Mouse (Mus musculus) hindbrain, embryonic 11.5 days (tissue): ENCODE data around the gene Hephl1. TPM values are rescaled to one million over a fixed set of nuclear protein-coding genes. Genes with fewer than 3 reads are reported as not detected.

Source experiments
- ATAC-seq: fragments of 200-750 bp; cut with Nextera tagmentation; 2 replicates; pipeline ENCODE4 v1.8.0; 2017; ENCODE audit warnings: mild to moderate bottlenecking, moderate TSS enrichment, moderate library complexity; ENCODE audit not compliant: low FRiP score
- DNase-seq: peaks from one replicate; pipeline ENCODE4 v3.0.0-alpha.2; 2015; ENCODE audit warnings: low spot score
- H3K27ac ChIP-seq: fragments of 300-500 bp; sonication (generic); 2 replicates; pipeline ENCODE4 v1.5.1; 2014; ENCODE audit warnings: mild to moderate bottlenecking, low read depth, low read length
- H3K27me3 ChIP-seq: fragments of 300-500 bp; sonication (generic); 2 replicates; pipeline ENCODE4 v1.6.1; 2014; ENCODE audit warnings: mild to moderate bottlenecking, low read length, moderate library complexity, mixed read lengths; ENCODE audit not compliant: control insufficient read depth, insufficient read depth
- H3K36me3 ChIP-seq: fragments of 300-500 bp; sonication (generic); 2 replicates; pipeline ENCODE4 v1.6.1; 2014; ENCODE audit warnings: mild to moderate bottlenecking, low read length, moderate library complexity, mixed read lengths; ENCODE audit not compliant: control insufficient read depth, insufficient read depth
- H3K4me1 ChIP-seq: fragments of 300-500 bp; sonication (generic); replicated peaks from 2 replicates; pipeline ENCODE4 v1.6.1; 2014; ENCODE audit warnings: low read length, mixed read lengths; ENCODE audit not compliant: control insufficient read depth, insufficient read depth
- H3K4me2 ChIP-seq: fragments of 300-500 bp; sonication (generic); replicated peaks from 2 replicates; pipeline ENCODE4 v1.6.1; 2014; ENCODE audit warnings: mild to moderate bottlenecking, low read depth, low read length
- H3K4me3 ChIP-seq: fragments of 300-500 bp; sonication (generic); 2 replicates; pipeline ENCODE4 v1.5.1; 2014; ENCODE audit warnings: low read depth, low read length
- H3K9ac ChIP-seq: fragments of 300-500 bp; sonication (generic); 2 replicates; pipeline ENCODE4 v1.6.1; 2014; ENCODE audit warnings: low read depth, low read length
- H3K9me3 ChIP-seq: fragments of 300-500 bp; sonication (generic); 2 replicates; pipeline ENCODE4 v1.6.1; 2016; ENCODE audit warnings: low read length; ENCODE audit not compliant: control insufficient read depth
- WGBS: fragments of 180-500 bp; shearing (Covaris S2); extraction: QIAGEN DNeasy Blood & Tissue Kit; methylation state at CpG from one replicate; pipeline ENCODE4 v1.1.7; 2014; 5-methylcytosine and 5-hydroxymethylcytosine counted together
- polyA plus RNA-seq: library from polyadenylated mRNA; unstranded; fragments of >200 nt; fragmentation: Nextera tagmentation; extraction: Ambion mirVana; gene quantifications from 2 replicates; pipeline ENCODE4 v1.2.1, GENCODE M21; 2014

Gene Hephl1
- polyA plus RNA-seq, 1 experiment from 2014 or later, result not detected

DNA sequence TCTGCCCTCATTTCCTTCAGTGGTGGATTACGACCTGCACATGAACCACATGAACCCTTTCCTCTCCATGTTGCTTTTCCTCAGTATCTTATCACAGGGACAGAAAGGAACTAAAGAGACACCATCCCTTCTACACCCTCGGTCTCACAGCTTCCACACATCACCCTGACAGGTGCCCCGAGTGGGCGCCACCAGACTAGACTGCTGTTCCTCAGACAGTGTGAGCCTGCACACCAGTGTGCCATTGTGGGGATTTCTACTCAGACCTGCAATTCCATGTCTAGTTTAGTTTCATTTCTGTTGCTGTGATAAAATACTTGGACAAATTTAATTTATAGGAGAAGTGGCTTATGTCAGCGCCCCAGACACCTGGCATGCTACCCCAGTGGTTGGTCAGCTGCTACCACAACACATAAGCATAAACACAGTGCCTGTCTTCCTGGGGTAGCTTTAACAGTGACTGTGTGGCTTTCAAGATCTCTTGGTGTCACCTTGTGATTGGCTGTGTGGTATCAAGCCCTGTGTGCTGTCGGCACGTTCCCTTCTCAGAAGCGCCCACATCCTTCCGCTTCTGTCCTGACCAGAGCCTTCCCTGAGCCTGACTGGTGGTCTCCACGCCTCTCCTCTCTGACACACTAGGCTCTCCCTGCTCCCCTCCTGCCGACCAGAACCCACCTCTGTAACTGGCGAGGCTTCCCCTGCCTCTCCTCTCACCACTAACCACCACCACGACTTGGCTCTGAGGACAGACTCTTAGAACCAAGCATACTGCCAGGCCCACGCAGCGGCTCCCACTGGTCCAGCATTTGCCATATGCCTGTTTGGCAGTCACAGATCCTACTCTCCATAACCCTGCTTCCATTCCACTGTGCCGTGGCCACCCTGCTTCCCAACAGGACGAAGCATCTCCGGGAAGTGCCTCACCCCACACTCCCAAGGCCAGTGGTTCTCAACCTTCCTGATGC lies 93.8 kb downstream of the Hephl1 start:
- Histone ChIP-seq H3K4me3 (no peak overlapping the region), H3K4me2 (no peak overlapping the region), H3K27ac (no peak overlapping the region), H3K27me3 (no peaks in the 10 kb centered on the region), H3K36me3 (no peaks in the 10 kb centered on the region; the same call in 1 of the 2 replicates), H3K4me1 (no peaks in the 10 kb centered on the region), H3K9me3 (no peaks in the 10 kb centered on the region), H3K9ac (no peak overlapping the region)
- WGBS, result 93% methylated on average over 18 of the region's 18 CpGs
- ATAC-seq (no peak), DNase-seq (no peak)

DNA sequence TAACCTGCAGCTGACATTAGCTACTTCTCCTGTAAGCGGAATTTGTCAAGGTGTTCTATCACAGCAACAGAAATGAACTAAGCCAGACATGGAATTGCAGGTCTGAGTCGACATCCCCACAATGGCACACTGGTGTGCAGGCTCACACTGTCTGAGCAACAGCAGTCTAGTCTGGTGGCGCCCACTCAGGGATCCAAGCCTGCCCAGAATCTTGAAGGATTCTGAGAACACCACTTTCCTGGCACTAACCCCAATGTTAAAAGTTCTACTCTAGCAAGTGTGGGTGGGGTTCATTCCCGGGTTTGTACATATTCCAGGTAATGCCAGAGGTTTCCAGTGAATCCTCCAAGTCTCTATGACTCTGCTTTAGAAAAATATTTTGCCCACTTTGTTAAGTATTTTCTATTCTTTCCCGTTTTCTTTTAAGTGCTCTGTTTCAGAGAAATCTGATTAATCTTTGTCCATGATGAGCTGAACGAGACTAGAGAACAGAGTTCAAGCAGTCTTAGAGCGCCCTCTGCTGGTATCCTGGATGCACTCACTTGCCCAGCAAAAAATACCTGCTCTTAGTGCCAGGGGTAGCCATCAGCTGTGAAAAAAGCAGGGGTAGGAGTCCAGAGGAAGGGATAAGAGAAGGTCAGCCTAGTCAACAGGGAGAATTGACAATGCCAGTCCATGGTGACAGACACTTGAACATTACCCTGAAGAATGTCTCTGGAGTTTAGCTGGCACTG lies 96.5 kb downstream of the Hephl1 start:
- ATAC-seq (peak; percentile 63), DNase-seq (peak; percentile 89)
- no peak overlapping the region for H3K9ac ChIP-seq
- no peaks in the 10 kb centered on the region for H3K4me1 ChIP-seq
- H3K27me3 ChIP-seq, result no peaks in the 10 kb centered on the region
- H3K27ac ChIP-seq, result no peak overlapping the region
- no peaks in the 10 kb centered on the region; the same call in 1 of the 2 replicates for H3K36me3 ChIP-seq
- 58% methylated on average over 7 of the region's 7 CpGs for WGBS
- H3K4me3 ChIP-seq, result no peak overlapping the region
- no peak overlapping the region for H3K4me2 ChIP-seq
- H3K9me3 ChIP-seq, result no peaks in the 10 kb centered on the region

GRCm38 (mm10) chr9:15007566-15007965 lies 104.3 kb downstream of the Hephl1 start:
- DNase-seq, result no peak
- ATAC-seq, result no peak
- 0 out of 2 replicates have a peak, but pooled peaks cover 3% of the 10 kb centered on the region for H3K36me3 ChIP-seq
- no peak overlapping the region for H3K4me3 ChIP-seq
- no peak overlapping the region for H3K4me2 ChIP-seq
- no peak overlapping the region for H3K27ac ChIP-seq
- 83% methylated on average over 14 of the region's 14 CpGs for WGBS
- peaks cover 3% of the 10 kb centered on the region for H3K4me1 ChIP-seq
- no peaks in the 10 kb centered on the region for H3K27me3 ChIP-seq
- H3K9me3 ChIP-seq, result no peaks in the 10 kb centered on the region
- no peak overlapping the region for H3K9ac ChIP-seq

DNA sequence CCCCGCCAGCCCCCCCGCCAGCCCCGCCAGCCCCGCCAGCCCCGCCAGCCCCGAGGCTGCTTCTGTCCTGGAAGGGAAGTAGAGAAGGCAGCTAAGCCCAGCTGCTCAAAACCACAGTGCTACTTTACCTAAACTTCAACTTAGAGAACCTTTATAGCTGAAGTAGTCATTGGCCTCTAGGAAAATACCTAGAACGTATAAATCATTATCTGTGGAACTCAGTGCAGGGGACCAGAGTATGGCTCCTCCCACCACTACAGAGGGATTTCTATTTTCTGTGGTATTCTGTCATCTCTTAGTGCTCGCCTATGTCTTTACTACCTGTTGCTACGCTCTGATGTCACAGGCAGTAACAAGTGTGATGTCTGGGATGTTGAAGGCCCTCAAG lies 107.6 kb downstream of the Hephl1 start:
- Histone ChIP-seq H3K9me3 (no peaks in the 10 kb centered on the region), H3K36me3 (no peaks in the 10 kb centered on the region), H3K27me3 (no peaks in the 10 kb centered on the region), H3K27ac (no peak overlapping the region), H3K4me2 (no peak overlapping the region), H3K4me3 (no peak overlapping the region), H3K9ac (no peak overlapping the region), H3K4me1 (peaks cover 3% of the 10 kb centered on the region)
- ATAC-seq (no peak), DNase-seq (no peak)
- 44% methylated on average over 9 of the region's 9 CpGs for WGBS

GRCm38 (mm10) chr9:15003676-15004297 lies 108.1 kb downstream of the Hephl1 start:
- no peaks in the 10 kb centered on the region for H3K9me3 ChIP-seq
- peaks cover 3% of the 10 kb centered on the region for H3K4me1 ChIP-seq
- H3K4me2 ChIP-seq, result no peak overlapping the region
- H3K4me3 ChIP-seq, result no peak overlapping the region
- ATAC-seq, result no peak
- H3K27ac ChIP-seq, result no peak overlapping the region
- WGBS, result 21% methylated on average over 10 of the region's 10 CpGs
- H3K9ac ChIP-seq, result no peak overlapping the region
- peak; percentile 25 for DNase-seq
- H3K36me3 ChIP-seq, result no peaks in the 10 kb centered on the region
- H3K27me3 ChIP-seq, result no peaks in the 10 kb centered on the region

GRCm38 (mm10) chr9:15002995-15003613 lies 108.8 kb downstream of the Hephl1 start:
- Histone ChIP-seq H3K4me2 (no peak overlapping the region), H3K27me3 (no peaks in the 10 kb centered on the region), H3K36me3 (no peaks in the 10 kb centered on the region), H3K4me1 (peaks cover 3% of the 10 kb centered on the region), H3K9ac (no peak overlapping the region), H3K4me3 (no peak overlapping the region), H3K27ac (no peak overlapping the region), H3K9me3 (no peaks in the 10 kb centered on the region)
- ATAC-seq (no peak), DNase-seq (peak; percentile 11)
- WGBS, result 30% methylated on average over 6 of the region's 6 CpGs

Other genes with a start within 250 kb of the Hephl1 start
- gene Izumo1r, start 208.2 kb downstream of the Hephl1 start, polyA plus RNA-seq, result not detected in 2 replicates
- gene Panx1, start 66.6 kb downstream of the Hephl1 start, polyA plus RNA-seq, result 113 and 129 TPM in 2 replicates
- 1.8 and 2.1 TPM in 2 replicates for gene Vstm5, start 126.9 kb upstream of the Hephl1 start, polyA plus RNA-seq
- gene Med17, start 167.8 kb upstream of the Hephl1 start, polyA plus RNA-seq, result 37.3 and 41.2 TPM in 2 replicates
- 56.3 and 64.0 TPM in 2 replicates for gene Taf1d, start 194.1 kb upstream of the Hephl1 start, polyA plus RNA-seq
- gene 4931406C07Rik, start 194.3 kb upstream of the Hephl1 start, polyA plus RNA-seq, result 7.0 and 8.0 TPM in 2 replicates
- gene Cep295, start 245.7 kb upstream of the Hephl1 start, polyA plus RNA-seq, result 23.0 and 24.8 TPM in 2 replicates